Mouse (Mus musculus): Measurements from ENCODE around the gene Timp3. TPM values are rescaled to one million over a fixed set of nuclear protein-coding genes. Genes with fewer than 3 reads are reported as not detected.

Gene Timp3
- total and polyA plus RNA-seq, 3 experiments = not detected

GRCm38 (mm10) chr10:86369346-86369745, 69.2 kb downstream of the Timp3 start:
- H3K9me3 ChIP-seq (replicated peaks; ENCODE audit: insufficient read depth, low read length) = no peaks in the 10 kb centered on the region

GRCm38 (mm10) chr10:86371561-86371960, 71.4 kb downstream of the Timp3 start:
- no peaks in the 10 kb centered on the region for H3K4me1 ChIP-seq (ENCODE audit: control insufficient read depth in 1 of 2, insufficient read depth in 2 of 2, low read length in 2 of 2)
- no peaks in the 10 kb centered on the region for H3K79me2 ChIP-seq (ENCODE audit: control insufficient read depth, insufficient read depth, low read length, poor library complexity)
- no peak for DNase-seq (ENCODE audit: low read depth, low spot score)
- no peak overlapping the region for H3K27ac ChIP-seq (ENCODE audit: control insufficient read depth, low read depth, low read length)
- no peak overlapping the region for H3K9ac ChIP-seq (ENCODE audit: control insufficient read depth, low read depth, low read length, poor library complexity, severe bottlenecking)
- no peaks in the 10 kb centered on the region for H3K36me3 ChIP-seq (ENCODE audit: control insufficient read depth in 1 of 2, insufficient read depth in 2 of 2, low read length in 2 of 2)
- no peak for TF ChIP-seq TBP (IDR thresholded peaks at IDR 0.05; ENCODE audit: low read depth, low read length)
- no peaks in the 10 kb centered on the region for H3K9me3 ChIP-seq (replicated peaks; ENCODE audit: insufficient read depth, low read length)
- H3K27me3 ChIP-seq (ENCODE audit: control insufficient read depth in 1 of 2, insufficient read depth in 2 of 2, low read length in 2 of 2) = no peaks in the 10 kb centered on the region
- H3K4me3 ChIP-seq (ENCODE audit: control insufficient read depth in 1 of 2, insufficient read depth in 1 of 2, low read depth in 2 of 2, low read length in 2 of 2) = no peak overlapping the region

More at GRCm38 (mm10) chr10:86369346-86369745, 69.2 kb downstream of the Timp3 start:
- H3K79me2 ChIP-seq (ENCODE audit: control insufficient read depth, insufficient read depth, low read length, poor library complexity) = no peaks in the 10 kb centered on the region
- H3K9ac ChIP-seq (ENCODE audit: control insufficient read depth, low read depth, low read length, poor library complexity, severe bottlenecking) = no peak overlapping the region
- no peak overlapping the region for H3K4me3 ChIP-seq (ENCODE audit: control insufficient read depth in 1 of 2, insufficient read depth in 1 of 2, low read depth in 2 of 2, low read length in 2 of 2)
- no peak for TF ChIP-seq POLR2AphosphoS2 (IDR thresholded peaks at IDR 0.05; ENCODE audit: low read length)
- no peak for TF ChIP-seq TCF12 (IDR thresholded peaks at IDR 0.05; ENCODE audit: low read depth, low read length)
- no peak for TF ChIP-seq CHD2 (IDR thresholded peaks at IDR 0.05; ENCODE audit: low read length)
- H3K27me3 ChIP-seq (ENCODE audit: control insufficient read depth in 1 of 2, insufficient read depth in 2 of 2, low read length in 2 of 2) = no peaks in the 10 kb centered on the region
- H3K36me3 ChIP-seq (ENCODE audit: control insufficient read depth in 1 of 2, insufficient read depth in 2 of 2, low read length in 2 of 2) = no peaks in the 10 kb centered on the region
- no peak overlapping the region for H3K27ac ChIP-seq (ENCODE audit: control insufficient read depth, low read depth, low read length)
- DNase-seq (ENCODE audit: low read depth, low spot score) = no peak
- no peaks in the 10 kb centered on the region for H3K4me1 ChIP-seq (ENCODE audit: control insufficient read depth in 1 of 2, insufficient read depth in 2 of 2, low read length in 2 of 2)

DNA sequence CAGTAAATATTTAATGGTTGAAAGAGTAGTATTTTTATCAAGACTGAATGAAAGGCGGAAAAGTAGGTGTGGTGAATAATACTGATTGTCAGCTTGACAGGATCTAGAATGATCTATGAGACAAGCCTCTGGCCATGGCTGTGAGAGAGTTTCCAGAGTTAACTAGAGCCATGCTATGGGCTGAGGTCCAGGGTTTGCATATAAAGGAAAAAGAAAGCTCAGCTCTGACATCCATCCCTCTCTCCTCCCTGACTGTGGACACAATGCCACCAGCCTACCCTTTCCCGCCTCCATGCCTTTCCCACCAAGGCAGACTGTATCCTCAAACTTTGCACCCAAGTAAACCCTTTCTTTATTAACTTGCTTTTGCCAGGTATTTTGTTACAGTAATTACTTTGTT, 73.9 kb downstream of the Timp3 start:
- no peak overlapping the region for H3K27ac ChIP-seq (ENCODE audit: control insufficient read depth, low read depth, low read length)
- H3K9me3 ChIP-seq (replicated peaks; ENCODE audit: insufficient read depth, low read length) = no peaks in the 10 kb centered on the region
- DNase-seq (ENCODE audit: low read depth, low spot score) = no peak
- H3K36me3 ChIP-seq (ENCODE audit: control insufficient read depth in 1 of 2, insufficient read depth in 2 of 2, low read length in 2 of 2) = no peaks in the 10 kb centered on the region
- no peaks in the 10 kb centered on the region for H3K4me1 ChIP-seq (ENCODE audit: control insufficient read depth in 1 of 2, insufficient read depth in 2 of 2, low read length in 2 of 2)
- no peaks in the 10 kb centered on the region for H3K27me3 ChIP-seq (ENCODE audit: control insufficient read depth in 1 of 2, insufficient read depth in 2 of 2, low read length in 2 of 2)
- H3K79me2 ChIP-seq (ENCODE audit: control insufficient read depth, insufficient read depth, low read length, poor library complexity) = no peaks in the 10 kb centered on the region
- no peak for TF ChIP-seq MAFK (IDR thresholded peaks at IDR 0.05; ENCODE audit: borderline replicate concordance, low read depth, low read length)
- no peak for TF ChIP-seq GABPA (IDR thresholded peaks at IDR 0.05; ENCODE audit: low read depth, low read length)
- TF ChIP-seq HCFC1 (IDR thresholded peaks at IDR 0.05; ENCODE audit: low read depth, low read length) = no peak
- no peak for TF ChIP-seq RCOR1 (IDR thresholded peaks at IDR 0.05; ENCODE audit: low read depth, low read length)
- TF ChIP-seq JUND (IDR thresholded peaks at IDR 0.05; ENCODE audit: low read depth, low read length) = no peak
- no peak for TF ChIP-seq ZC3H11A (IDR thresholded peaks at IDR 0.05; ENCODE audit: low read depth, low read length)
- no peak for TF ChIP-seq ELF1 (IDR thresholded peaks at IDR 0.05; ENCODE audit: low read depth, low read length)
- TF ChIP-seq NELFE (IDR thresholded peaks at IDR 0.05; ENCODE audit: low read depth, low read length) = no peak
- TF ChIP-seq CHD2 (IDR thresholded peaks at IDR 0.05; ENCODE audit: low read length) = no peak
- no peak for TF ChIP-seq ETS1 (IDR thresholded peaks at IDR 0.05; ENCODE audit: low read depth, low read length)
- TF ChIP-seq E2F4 (IDR thresholded peaks at IDR 0.05; ENCODE audit: borderline replicate concordance, low read depth, low read length) = no peak
- no peak for TF ChIP-seq ZNF384 (IDR thresholded peaks at IDR 0.05; ENCODE audit: low read depth, low read length)
- no peak for TF ChIP-seq MYB (IDR thresholded peaks at IDR 0.05; ENCODE audit: low read depth, low read length)
- TF ChIP-seq CHD1 (IDR thresholded peaks at IDR 0.05; ENCODE audit: low read depth, low read length) = no peak
- no peak for TF ChIP-seq GATA1 (IDR thresholded peaks at IDR 0.05; ENCODE audit: low read depth, low read length)
- TF ChIP-seq CTCF (IDR thresholded peaks at IDR 0.05 in 2 of 3, conservative IDR thresholded peaks at IDR 0.05 in 1 of 3; ENCODE audit: control insufficient read depth in 1 of 3, insufficient read depth in 1 of 3, low read depth in 2 of 3, low read length in 3 of 3, poor library complexity in 1 of 3, severe bottlenecking in 1 of 3) = no peak
- TF ChIP-seq MAX (IDR thresholded peaks at IDR 0.05; ENCODE audit: low read length) = no peak
- H3K9ac ChIP-seq (ENCODE audit: control insufficient read depth, low read depth, low read length, poor library complexity, severe bottlenecking) = no peak overlapping the region
- H3K4me3 ChIP-seq (ENCODE audit: control insufficient read depth in 1 of 2, insufficient read depth in 1 of 2, low read depth in 2 of 2, low read length in 2 of 2) = no peak overlapping the region

Measured in MEL (cell line).